Mouse (Mus musculus) olfactory bulb, adult 2 months (tissue): ENCODE results near the gene Rap2b. TPM values are rescaled to one million over a fixed set of nuclear protein-coding genes. Genes with fewer than 3 reads are reported as not detected.

Experiments
- H3K27ac ChIP-seq: fragments of 200-500 bp; 2 replicates; pipeline ENCODE4 v1.5.1; 2012; ENCODE audit warnings: low read depth, low read length; ENCODE audit not compliant: insufficient read depth
- H3K4me1 ChIP-seq: fragments of 200-500 bp; 2 replicates; pipeline ENCODE4 v1.6.1; 2012; ENCODE audit warnings: low read length; ENCODE audit not compliant: control insufficient read depth, insufficient read depth
- H3K4me3 ChIP-seq: fragments of 200-500 bp; 2 replicates; pipeline ENCODE4 v1.5.1; 2012; ENCODE audit warnings: mild to moderate bottlenecking, low read depth, low read length, moderate library complexity; ENCODE audit not compliant: insufficient read depth
- CTCF ChIP-seq: fragments of 200-500 bp; IDR thresholded peaks from 2 replicates; pipeline ENCODE4 v1.5.1; 2012; ENCODE audit warnings: low read depth, mild to moderate bottlenecking, low read length, moderate library complexity; ENCODE audit not compliant: insufficient read depth
- POLR2A ChIP-seq: fragments of 200-500 bp; IDR thresholded peaks from 2 replicates; pipeline ENCODE4 v1.6.1; 2012; ENCODE audit warnings: mild to moderate bottlenecking, low read depth, low read length, moderate library complexity; ENCODE audit not compliant: insufficient read depth
- WGBS: fragments of 180-500 bp; shearing (Covaris S2); methylation state at CpG from one replicate; pipeline ENCODE4 v1.1.7; 2018; 5-methylcytosine and 5-hydroxymethylcytosine counted together
- polyA plus RNA-seq: library from polyadenylated mRNA; stranded (reverse); fragments of >200 nt; gene quantifications from 2 replicates; pipeline ENCODE4 v1.2.4, GENCODE M21; 2012; ENCODE audit warnings: low replicate concordance; ENCODE audit not compliant: missing spikeins, insufficient read depth, insufficient read length

Gene Rap2b
- not detected in 2 replicates for polyA plus RNA-seq

DNA sequence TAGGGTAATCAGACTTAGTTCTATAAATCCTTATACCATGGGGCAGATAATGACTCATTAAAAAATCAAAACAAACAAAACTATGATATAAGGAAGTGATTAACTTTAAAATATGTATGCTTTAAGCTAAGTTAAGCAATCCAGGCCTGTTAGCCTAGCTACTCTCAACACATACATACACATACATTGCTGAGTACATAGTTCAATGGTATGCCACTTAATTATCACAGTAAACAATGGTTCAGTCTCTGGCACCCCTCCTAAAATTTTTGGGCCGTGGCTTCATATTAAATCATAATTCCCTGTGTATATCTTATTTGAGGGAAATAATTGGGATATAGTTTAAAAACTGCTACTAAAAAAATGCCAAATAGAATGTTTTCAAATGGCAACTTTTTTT is at the start of gene Rap2b:
TSS of gene Rap2b (plus strand) at position 301 of the 400 bp plus-strand sequence.
- no peak within 1 kb of the TSS for H3K4me3 ChIP-seq
- WGBS, result 94% methylated on average over 1 of the region's 1 CpGs
- H3K27ac ChIP-seq, result no peak within 1 kb of the TSS
- no peak for TF ChIP-seq CTCF
- TF ChIP-seq POLR2A, result no peak
- H3K4me1 ChIP-seq, result peaks cover 5% of the 10 kb centered on the region

- WGBS, result 85% methylated on average over 2 of the region's 2 CpGs
- no peak overlapping the region for H3K4me3 ChIP-seq
- H3K27ac ChIP-seq, result no peak overlapping the region
- TF ChIP-seq POLR2A (no peak), CTCF (no peak)
- H3K4me1 ChIP-seq, result no peaks in the 10 kb centered on the region
Measured at GRCm38 (mm10) chr3:61315002-61315401, 46.4 kb upstream of the Rap2b start.

DNA sequence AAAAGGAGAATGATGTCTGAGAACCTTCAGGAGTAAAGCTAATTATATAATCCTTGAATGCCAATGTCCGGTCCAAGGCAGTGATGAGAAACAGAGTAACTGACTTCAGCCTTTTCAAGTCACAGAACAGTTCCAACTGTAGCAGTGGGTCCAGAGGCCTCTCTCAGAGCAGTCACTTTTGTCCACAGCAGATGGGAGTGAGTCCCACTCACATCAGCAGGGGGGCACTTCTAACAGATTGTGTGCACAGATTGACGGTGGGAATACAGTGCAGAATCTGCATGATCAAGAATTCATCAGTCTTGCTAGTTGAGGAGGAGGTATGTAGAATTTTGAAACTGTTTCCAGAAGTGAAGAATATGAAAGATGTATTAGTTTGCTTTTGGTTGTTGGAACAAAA is 41.4 kb upstream of the Rap2b start:
- WGBS, result 85% methylated on average over 2 of the region's 2 CpGs
- TF ChIP-seq POLR2A (no peak), CTCF (no peak)
- no peaks in the 10 kb centered on the region for H3K4me1 ChIP-seq
- H3K4me3 ChIP-seq, result no peak overlapping the region
- no peak overlapping the region for H3K27ac ChIP-seq

- 62% methylated on average over 6 of the region's 6 CpGs for WGBS
- H3K27ac ChIP-seq, result no peak overlapping the region
- H3K4me1 ChIP-seq, result no peaks in the 10 kb centered on the region
- TF ChIP-seq POLR2A (no peak), CTCF (no peak)
- no peak overlapping the region for H3K4me3 ChIP-seq
Measured at GRCm38 (mm10) chr3:61321632-61322031, 39.8 kb upstream of the Rap2b start.

DNA sequence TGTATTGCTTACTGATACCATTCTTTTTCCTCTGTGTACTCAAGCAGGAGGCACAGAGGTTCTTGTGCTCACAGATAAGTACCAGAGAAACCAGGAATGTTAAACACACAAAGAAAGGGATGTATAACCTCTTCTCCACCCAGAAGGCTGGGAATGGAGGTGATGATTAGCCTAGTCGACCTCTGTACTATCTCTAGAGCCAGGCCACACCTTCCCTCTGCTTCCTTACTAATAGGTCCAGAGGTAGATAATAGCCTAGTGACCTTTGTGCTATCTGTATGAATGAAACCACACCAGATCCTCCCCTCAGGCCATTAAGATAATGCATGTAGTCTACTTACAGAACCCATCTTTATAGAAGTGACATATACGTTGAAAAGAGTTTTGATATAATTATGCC is 25.2 kb upstream of the Rap2b start:
- no peaks in the 10 kb centered on the region for H3K4me1 ChIP-seq
- H3K4me3 ChIP-seq, result no peak overlapping the region
- 65% methylated on average over 2 of the region's 2 CpGs for WGBS
- TF ChIP-seq CTCF (no peak), POLR2A (no peak)
- H3K27ac ChIP-seq, result no peak overlapping the region

GRCm38 (mm10) chr3:61337230-61337629 is 24.2 kb upstream of the Rap2b start:
- H3K4me1 ChIP-seq, result no peaks in the 10 kb centered on the region
- H3K4me3 ChIP-seq, result no peak overlapping the region
- H3K27ac ChIP-seq, result no peak overlapping the region
- WGBS, result 93% methylated on average over 3 of the region's 3 CpGs
- TF ChIP-seq CTCF (no peak), POLR2A (no peak)

GRCm38 (mm10) chr3:61340321-61340720 is 21.1 kb upstream of the Rap2b start:
- Histone ChIP-seq H3K27ac (no peak overlapping the region), H3K4me1 (no peaks in the 10 kb centered on the region), H3K4me3 (no peak overlapping the region)
- TF ChIP-seq POLR2A (no peak), CTCF (no peak)
- 70% methylated on average over 5 of the region's 5 CpGs for WGBS

GRCm38 (mm10) chr3:61344031-61344430 is 17.4 kb upstream of the Rap2b start:
- 77% methylated on average over 7 of the region's 7 CpGs for whole genome bisulfite sequencing
- no peaks in the 10 kb centered on the region for H3K4me1 ChIP-seq
- TF ChIP-seq CTCF (no peak), POLR2A (no peak)
- H3K27ac ChIP-seq, result no peak overlapping the region
- H3K4me3 ChIP-seq, result no peak overlapping the region

- Histone ChIP-seq H3K4me1 (no peaks in the 10 kb centered on the region), H3K27ac (no peak overlapping the region), H3K4me3 (no peak overlapping the region)
- 61% methylated on average over 1 of the region's 1 CpGs for WGBS
- TF ChIP-seq CTCF (no peak), POLR2A (no peak)
Measured at GRCm38 (mm10) chr3:61345636-61346035, 15.8 kb upstream of the Rap2b start.
